Mouse (Mus musculus) liver, adult 2 months (tissue): Measurements from ENCODE around the gene Fasn. TPM values are rescaled to one million over a fixed set of nuclear protein-coding genes. Genes with fewer than 3 reads are reported as not detected.
"Not testable (repeated sequence)": the region's sequence is repeated elsewhere in the genome, so short reads cannot be mapped to it uniquely, and the experiment has no call there.

Experiments
- DNase-seq: peaks from one replicate; pipeline ENCODE4 v3.0.0-alpha.2; 2011; ENCODE audit warnings: low read depth, low spot score; ENCODE audit errors: extremely low read depth
- H3K27ac ChIP-seq: fragments of 200-500 bp; replicated peaks from 2 replicates; pipeline ENCODE4 v1.5.1; 2012; ENCODE audit warnings: low read depth, mild to moderate bottlenecking, control low read depth, inconsistent platforms, low read length; ENCODE audit not compliant: insufficient read depth
- H3K27me3 ChIP-seq: fragments of 200-500 bp; 2 replicates; pipeline ENCODE4 v1.6.1; 2012; ENCODE audit warnings: mild to moderate bottlenecking, moderate library complexity, low read length, inconsistent platforms; ENCODE audit not compliant: control insufficient read depth, insufficient read depth
- H3K36me3 ChIP-seq: fragments of 200-500 bp; 2 replicates; pipeline ENCODE4 v1.6.1; 2012; ENCODE audit warnings: low read length, inconsistent platforms; ENCODE audit not compliant: control insufficient read depth, insufficient read depth
- H3K4me1 ChIP-seq: fragments of 200-500 bp; 2 replicates; pipeline ENCODE4 v1.6.1; 2011; ENCODE audit warnings: low read length; ENCODE audit not compliant: control insufficient read depth, insufficient read depth
- H3K4me3 ChIP-seq: fragments of 200-500 bp; 2 replicates; pipeline ENCODE4 v1.5.1; 2011; ENCODE audit warnings: low read depth, mild to moderate bottlenecking, control low read depth, low read length, moderate library complexity; ENCODE audit not compliant: insufficient read depth
- H3K79me2 ChIP-seq: fragments of 200-500 bp; 2 replicates; pipeline ENCODE4 v1.6.1; 2012; ENCODE audit warnings: inconsistent platforms, mild to moderate bottlenecking, low read length, moderate library complexity; ENCODE audit not compliant: control insufficient read depth, insufficient read depth
- H3K9ac ChIP-seq: fragments of 200-500 bp; 2 replicates; pipeline ENCODE4 v1.6.1; 2012; ENCODE audit warnings: low read depth, mild to moderate bottlenecking, control low read depth, inconsistent platforms, low read length
- CTCF ChIP-seq: fragments of 200-500 bp; IDR thresholded peaks from 2 replicates; pipeline ENCODE4 v1.5.1; 2011; ENCODE audit warnings: low read depth, low read length, control low read depth
- POLR2A ChIP-seq: fragments of 200-500 bp; IDR thresholded peaks from 2 replicates; pipeline ENCODE4 v1.6.1; 2011; ENCODE audit warnings: low read length, control low read depth; ENCODE audit not compliant: insufficient read depth; ENCODE audit errors: extremely low read depth
- WGBS: fragments of 180-500 bp; shearing (Covaris S2); methylation state at CpG from one replicate; pipeline ENCODE4 v1.1.7; 2018; 5-methylcytosine and 5-hydroxymethylcytosine counted together
- polyA plus RNA-seq: library from polyadenylated mRNA; depleted of rRNA; stranded (reverse); fragments of >200 nt; gene quantifications from 2 replicates; pipeline ENCODE4 v1.2.3, GENCODE M21; 2012
- total RNA-seq: library from RNA; depleted of rRNA; stranded (reverse); fragments of >200 nt; gene quantifications from 2 replicates; pipeline ENCODE4 v1.2.3, GENCODE M21; 2014

The Fasn gene
- total and polyA plus RNA-seq, 2 experiments: 198 to 935 TPM

- no peaks in the 10 kb centered on the region for H3K79me2 ChIP-seq
- H3K4me1 ChIP-seq: no peaks in the 10 kb centered on the region
- no peak overlapping the region for H3K9ac ChIP-seq
- H3K27ac ChIP-seq: no peak overlapping the region
- DNase-seq: no peak
- TF ChIP-seq POLR2A (no peak), CTCF (no peak)
- no peaks in the 10 kb centered on the region for H3K36me3 ChIP-seq
- H3K4me3 ChIP-seq: no peak overlapping the region
- 44% methylated on average over 6 of the region's 6 CpGs for WGBS
- no peaks in the 10 kb centered on the region for H3K27me3 ChIP-seq
Measured at GRCm38 (mm10) chr11:120777123-120777522, 47.2 kb downstream of the Fasn start.

GRCm38 (mm10) chr11:120775774-120776469, 48.4 kb downstream of the Fasn start:
- H3K36me3 ChIP-seq: no peaks in the 10 kb centered on the region
- 23% methylated on average over 15 of the region's 15 CpGs for WGBS
- H3K4me3 ChIP-seq: no peak overlapping the region
- no peaks in the 10 kb centered on the region for H3K27me3 ChIP-seq
- peak; percentile 74 for DNase-seq
- TF ChIP-seq POLR2A (no peak), CTCF (peak; percentile 100)
- no peak overlapping the region for H3K9ac ChIP-seq
- no peak overlapping the region for H3K27ac ChIP-seq
- no peaks in the 10 kb centered on the region for H3K79me2 ChIP-seq
- H3K4me1 ChIP-seq: no peaks in the 10 kb centered on the region

- Histone ChIP-seq H3K36me3 (no peaks in the 10 kb centered on the region), H3K79me2 (no peaks in the 10 kb centered on the region), H3K27ac (no peak overlapping the region), H3K9ac (no peak overlapping the region), H3K4me3 (no peak overlapping the region), H3K4me1 (no peaks in the 10 kb centered on the region), H3K27me3 (no peaks in the 10 kb centered on the region)
- 92% methylated on average over 7 of the region's 7 CpGs for WGBS
- no peak for DNase-seq
- TF ChIP-seq POLR2A (no peak), CTCF (no peak)
Measured at GRCm38 (mm10) chr11:120773463-120774190, 50.7 kb downstream of the Fasn start.

- DNase-seq: no peak
- Histone ChIP-seq H3K4me1 (no peaks in the 10 kb centered on the region), H3K9ac (no peak overlapping the region), H3K79me2 (no peaks in the 10 kb centered on the region), H3K36me3 (no peaks in the 10 kb centered on the region), H3K4me3 (no peak overlapping the region), H3K27ac (no peak overlapping the region), H3K27me3 (no peaks in the 10 kb centered on the region)
- TF ChIP-seq POLR2A: no peak
- TF ChIP-seq CTCF: no peak
- WGBS: 93% methylated on average over 3 of the region's 3 CpGs
Measured at GRCm38 (mm10) chr11:120772749-120773148, 51.6 kb downstream of the Fasn start.

GRCm38 (mm10) chr11:120768206-120768605, 56.1 kb downstream of the Fasn start:
- Histone ChIP-seq H3K9ac (no peak overlapping the region), H3K4me3 (no peak overlapping the region), H3K27me3 (no peaks in the 10 kb centered on the region), H3K27ac (no peak overlapping the region), H3K36me3 (no peaks in the 10 kb centered on the region), H3K4me1 (no peaks in the 10 kb centered on the region), H3K79me2 (no peaks in the 10 kb centered on the region)
- TF ChIP-seq CTCF: no peak
- no peak for TF ChIP-seq POLR2A
- 78% methylated on average over 1 of the region's 1 CpGs for WGBS
- no peak for DNase-seq

- not testable (repeated sequence) for H3K36me3 ChIP-seq, H3K79me2 ChIP-seq, H3K27ac ChIP-seq, H3K4me1 ChIP-seq, H3K4me3 ChIP-seq, H3K9ac ChIP-seq, DNase-seq, H3K27me3 ChIP-seq
- 58% methylated on average over 3 of the region's 7 CpGs for WGBS
Measured at GRCm38 (mm10) chr11:120767023-120767422, 57.3 kb downstream of the Fasn start.

- WGBS: 37% methylated on average over 11 of the region's 23 CpGs
- not testable (repeated sequence) for H3K4me3 ChIP-seq
Measured at GRCm38 (mm10) chr11:120763121-120763999, 61.0 kb downstream of the Fasn start.

GRCm38 (mm10) chr11:120762672-120763041, 61.7 kb downstream of the Fasn start, which contains the start of gene Hmga1b:
TSS of gene Hmga1b (plus strand) at chr11:120762794.
- not testable (repeated sequence) for H3K27me3 ChIP-seq, DNase-seq, H3K4me3 ChIP-seq, H3K36me3 ChIP-seq, H3K27ac ChIP-seq, H3K79me2 ChIP-seq, H3K4me1 ChIP-seq, H3K9ac ChIP-seq
- 31% methylated on average over 14 of the region's 14 CpGs for WGBS

More at GRCm38 (mm10) chr11:120763121-120763999, 61.0 kb downstream of the Fasn start:
- DNase-seq, H3K27ac ChIP-seq, H3K36me3 ChIP-seq, H3K27me3 ChIP-seq, H3K9ac ChIP-seq, H3K4me1 ChIP-seq, H3K79me2 ChIP-seq: not testable (repeated sequence)
